Mouse (Mus musculus) ES-E14 (cell line): ENCODE results near the gene Arl10.

Experiments used
- HCFC1 ChIP-seq: IDR thresholded peaks from 2 replicates; pipeline ENCODE4 v1.6.1; 2012; ENCODE audit warnings: low read length, inconsistent platforms, borderline replicate concordance; ENCODE audit not compliant: insufficient read depth
- MAFK ChIP-seq: IDR thresholded peaks from 2 replicates; pipeline ENCODE4 v1.6.1; 2014; ENCODE audit warnings: mild to moderate bottlenecking, low read depth, low read length, inconsistent platforms; ENCODE audit not compliant: insufficient read depth
- ZNF384 ChIP-seq: IDR thresholded peaks from 2 replicates; pipeline ENCODE4 v1.6.1; 2012; ENCODE audit warnings: low read depth, low read length, inconsistent platforms

DNA sequence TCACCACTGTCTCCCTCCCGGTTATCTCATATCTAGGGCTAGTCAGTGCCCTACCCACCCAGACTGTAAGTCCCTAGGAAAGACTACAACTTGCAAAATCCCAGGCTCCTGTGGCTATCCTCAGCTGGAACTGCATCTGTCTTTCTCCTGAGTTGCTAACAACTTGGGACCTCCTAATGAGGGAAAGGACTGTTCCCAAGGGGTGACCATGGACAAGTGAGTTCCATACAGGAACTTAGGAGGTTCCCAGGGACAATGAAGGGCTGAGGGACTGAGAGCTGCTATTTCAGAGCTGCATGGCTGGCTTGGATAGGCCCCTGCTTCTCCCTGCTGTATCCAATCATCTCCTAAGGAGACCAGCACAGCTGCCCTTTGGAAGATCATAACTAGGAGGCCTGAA, 34.5 kb downstream of the Arl10 start:
- TF ChIP-seq MAFK (no peak), ZNF384 (no peak), HCFC1 (no peak)
